Mouse (Mus musculus): Measurements from ENCODE around the gene Nudt3. TPM values are rescaled to one million over a fixed set of nuclear protein-coding genes. Genes with fewer than 3 reads are reported as not detected.

Nudt3 gene
- 284 and 313 TPM in 2 replicates for polyA plus RNA-seq (2012; rRNA removed)

DNA sequence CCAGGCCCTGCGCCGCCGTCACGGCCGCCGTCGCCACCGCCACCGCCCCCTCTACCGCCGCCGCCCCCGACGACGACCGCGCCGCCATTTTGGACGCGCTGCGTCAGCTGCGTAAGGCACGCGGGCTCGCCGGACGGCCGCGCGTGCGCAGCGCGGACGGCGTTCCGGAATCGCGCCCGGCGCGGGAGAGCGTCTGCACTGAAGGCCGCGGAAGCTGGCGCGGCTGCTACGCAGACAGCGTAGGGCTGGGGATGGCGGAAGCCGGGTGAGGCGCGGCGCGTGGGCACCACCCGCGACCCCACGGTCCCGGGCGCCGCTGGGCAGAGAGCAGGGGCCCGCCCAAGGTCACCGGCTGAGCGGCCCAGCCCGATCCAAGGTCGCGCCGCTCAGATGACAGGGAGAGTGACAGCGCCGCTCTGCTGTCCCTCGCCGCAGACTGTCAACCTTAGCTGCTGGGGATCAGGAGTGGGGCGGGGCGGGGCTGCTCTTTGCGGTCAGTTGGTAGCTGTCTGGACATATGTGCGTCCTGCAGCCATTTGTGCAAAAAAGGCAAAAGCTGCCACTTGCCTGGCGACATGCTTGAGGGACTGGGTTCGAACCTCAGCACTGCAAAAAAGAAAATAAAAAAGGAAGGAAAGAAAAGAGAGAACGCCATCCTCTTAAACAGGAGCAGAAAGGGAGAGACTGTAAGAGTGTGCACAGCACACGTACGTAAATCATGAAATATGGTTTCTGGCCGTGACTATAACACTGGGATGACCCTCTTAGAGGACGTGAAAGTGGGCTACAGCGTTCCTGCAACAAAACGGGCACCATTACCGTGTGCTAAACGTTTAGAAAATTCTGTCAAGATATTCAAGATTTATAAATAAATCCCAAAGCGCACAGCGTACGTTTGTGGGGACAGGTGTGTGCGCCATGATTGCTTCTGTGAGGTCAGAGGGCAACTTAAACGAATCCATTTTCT, at the start of gene Nudt3:
TSS of gene Nudt3 (minus strand) at position 136 of the 967 bp plus-strand sequence.

DNA sequence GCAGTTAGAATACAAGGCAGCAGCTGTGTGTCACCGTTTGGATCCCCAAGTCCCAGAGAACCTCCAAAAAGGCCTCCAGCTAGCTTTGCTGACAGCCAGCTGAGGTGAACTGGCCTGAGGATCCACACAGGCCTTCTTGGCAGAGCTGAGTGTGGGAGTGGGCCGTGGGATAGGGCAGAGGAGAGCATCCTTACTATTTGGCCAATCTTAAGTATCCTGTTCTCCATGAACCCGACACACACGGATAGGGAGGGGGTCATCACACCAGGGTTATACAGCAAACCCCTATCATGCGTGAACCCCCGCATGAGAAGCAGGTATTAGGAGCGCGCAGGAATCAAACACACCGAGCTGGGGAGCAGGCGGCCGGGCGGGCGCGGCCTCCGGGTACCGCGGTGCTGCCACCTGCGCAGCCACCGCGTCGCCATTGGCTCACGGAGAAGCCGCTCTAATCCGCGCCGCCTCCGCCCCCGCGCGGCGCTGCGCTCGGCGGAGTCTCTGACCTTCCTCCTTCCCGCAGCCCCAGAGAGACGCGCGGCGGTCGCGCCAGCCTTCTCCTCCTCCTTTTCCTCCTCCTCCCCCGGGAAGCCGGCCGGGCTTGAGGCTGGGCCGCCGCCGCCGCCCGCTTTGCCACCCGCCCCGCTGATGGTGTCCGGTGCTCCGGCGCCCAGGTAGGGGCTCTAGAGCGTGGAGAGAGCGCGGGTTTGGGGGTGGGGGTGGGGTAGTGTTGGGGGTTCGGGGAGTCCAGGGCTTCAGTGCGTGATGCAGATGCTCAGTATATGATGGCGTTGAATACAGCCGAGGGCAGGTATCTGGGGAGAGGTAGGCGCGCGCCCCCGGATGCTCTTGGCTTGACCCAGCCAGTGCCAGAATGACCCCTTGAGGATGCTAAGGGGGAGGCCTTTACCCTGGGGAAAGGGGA, 32.1 kb upstream of the Nudt3 start, which contains the start of gene Pacsin1:
TSS of gene Pacsin1 (plus strand) at position 421 of the 922 bp plus-strand sequence.

DNA sequence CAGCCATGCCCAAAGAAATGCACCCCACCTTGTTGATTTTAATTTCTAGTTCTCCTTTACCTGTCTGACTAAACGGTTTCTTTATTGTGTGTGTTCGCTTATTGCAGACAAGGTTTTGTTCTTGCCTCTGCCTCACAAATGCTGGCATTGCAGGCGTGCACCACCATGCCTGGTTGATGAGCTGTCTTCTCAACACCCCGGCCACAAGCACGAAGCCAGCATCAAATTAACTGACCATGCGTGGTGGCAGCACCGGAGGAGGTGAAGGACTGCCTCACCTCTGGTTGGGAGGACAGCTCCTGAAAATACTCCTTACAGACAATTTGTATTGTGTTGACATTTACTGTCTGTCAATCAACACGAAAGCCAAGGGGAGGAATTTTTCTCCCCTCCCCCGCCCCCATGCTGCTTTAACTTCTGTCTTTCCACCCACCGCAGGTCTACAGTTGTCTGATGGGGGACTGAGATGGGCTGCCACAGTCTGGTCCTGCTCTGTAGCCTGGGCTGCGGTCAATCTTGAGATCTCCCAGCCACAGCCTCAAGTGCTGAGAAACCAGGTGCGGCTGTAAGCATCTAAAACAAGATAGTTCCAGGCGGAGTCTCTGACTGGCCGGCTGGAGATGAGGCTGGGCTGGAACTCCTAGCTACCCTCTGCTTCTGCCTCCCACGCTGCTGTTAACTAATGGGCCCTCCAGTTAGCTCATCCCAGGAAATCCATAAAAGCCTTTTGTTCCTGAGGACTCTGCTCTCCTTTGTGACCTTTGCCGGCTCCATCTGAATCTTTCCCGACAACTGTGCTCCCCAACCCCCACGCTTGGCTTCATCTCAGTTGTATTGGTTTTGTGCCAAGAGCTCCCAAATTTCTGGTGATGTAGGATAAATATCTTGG, 13.1 kb upstream of the Nudt3 start, which contains the start of gene Rps10:
TSS of gene Rps10 (minus strand) at position 538 of the 889 bp plus-strand sequence.

DNA sequence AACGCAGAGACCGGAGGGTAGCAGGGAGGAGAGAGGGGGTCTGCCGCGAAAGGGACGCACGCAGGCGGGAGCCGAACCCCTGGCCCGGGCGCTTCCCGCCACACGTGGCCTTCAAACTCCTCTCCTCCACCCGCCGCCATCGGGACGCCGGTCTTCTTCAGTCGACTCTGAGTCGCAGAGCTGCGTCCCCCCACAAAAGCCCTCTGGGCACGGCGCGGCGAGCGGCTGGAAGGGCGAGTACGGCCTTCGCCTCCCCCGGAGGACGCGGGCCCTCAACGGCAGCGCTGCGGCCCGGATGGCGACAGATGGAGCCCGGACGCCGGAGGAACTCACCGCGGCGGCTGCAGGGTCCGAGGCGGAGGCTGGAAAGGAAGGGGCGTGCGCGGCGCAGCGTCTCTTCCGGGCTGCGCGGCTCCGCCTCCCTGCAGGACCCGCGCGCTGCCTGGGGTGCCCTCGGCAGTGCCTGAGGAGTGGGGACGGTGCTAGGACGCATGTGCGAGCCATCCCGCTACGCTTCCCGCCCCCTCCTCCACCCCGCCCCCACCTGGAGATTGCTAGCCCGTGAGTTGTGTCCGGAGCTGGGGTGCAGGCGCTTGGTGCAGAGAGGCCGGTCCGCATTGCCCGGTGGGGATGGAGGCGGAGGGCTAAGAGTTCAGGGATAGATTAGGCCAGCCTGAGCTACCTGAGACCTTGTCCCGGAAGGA, 11.7 kb upstream of the Nudt3 start, which contains the start of gene RPS10-NUDT3:
TSS of gene RPS10-NUDT3 (minus strand) at position 352 of the 704 bp plus-strand sequence.

DNA sequence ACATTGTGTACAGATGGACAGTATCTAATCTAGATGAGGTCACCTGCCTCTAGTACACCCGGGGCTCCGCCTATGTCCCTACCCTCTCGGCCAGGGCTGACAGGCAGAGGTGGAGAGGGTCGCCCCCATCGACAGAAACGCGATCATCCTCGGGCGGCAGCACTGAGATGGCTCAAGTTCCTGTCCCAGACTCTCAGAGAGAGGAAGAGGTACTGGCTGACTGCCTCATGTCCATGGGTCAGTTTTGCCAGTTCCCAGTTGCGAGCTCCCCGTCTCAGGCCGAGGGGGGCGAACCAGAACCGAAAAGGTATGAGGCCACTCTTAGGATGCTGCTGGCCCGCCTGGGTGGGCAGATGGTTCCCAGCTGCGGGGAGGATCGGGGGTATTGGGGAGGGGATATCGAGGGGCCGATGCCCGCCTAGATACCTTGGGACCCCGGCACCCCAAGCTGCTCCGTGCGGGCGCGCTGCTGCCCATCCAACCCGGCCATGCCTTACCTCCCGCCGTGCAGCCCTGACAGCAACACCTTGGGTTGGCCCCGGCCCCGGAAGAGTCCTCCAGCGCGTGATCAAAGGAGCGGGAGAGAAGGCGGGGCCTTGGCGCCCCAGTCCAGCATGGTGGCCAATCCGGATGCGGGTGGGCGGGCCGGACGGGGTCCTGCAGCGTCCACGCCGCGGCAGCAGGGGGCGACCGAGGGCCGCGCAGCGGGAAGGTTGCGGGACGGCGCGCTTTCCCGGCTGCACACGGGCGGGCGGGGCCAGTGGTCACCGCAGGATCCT, 57.9 kb downstream of the Nudt3 start, which contains the start of gene AI413582:
TSS of gene AI413582 (minus strand) at position 594 of the 779 bp plus-strand sequence.

DNA sequence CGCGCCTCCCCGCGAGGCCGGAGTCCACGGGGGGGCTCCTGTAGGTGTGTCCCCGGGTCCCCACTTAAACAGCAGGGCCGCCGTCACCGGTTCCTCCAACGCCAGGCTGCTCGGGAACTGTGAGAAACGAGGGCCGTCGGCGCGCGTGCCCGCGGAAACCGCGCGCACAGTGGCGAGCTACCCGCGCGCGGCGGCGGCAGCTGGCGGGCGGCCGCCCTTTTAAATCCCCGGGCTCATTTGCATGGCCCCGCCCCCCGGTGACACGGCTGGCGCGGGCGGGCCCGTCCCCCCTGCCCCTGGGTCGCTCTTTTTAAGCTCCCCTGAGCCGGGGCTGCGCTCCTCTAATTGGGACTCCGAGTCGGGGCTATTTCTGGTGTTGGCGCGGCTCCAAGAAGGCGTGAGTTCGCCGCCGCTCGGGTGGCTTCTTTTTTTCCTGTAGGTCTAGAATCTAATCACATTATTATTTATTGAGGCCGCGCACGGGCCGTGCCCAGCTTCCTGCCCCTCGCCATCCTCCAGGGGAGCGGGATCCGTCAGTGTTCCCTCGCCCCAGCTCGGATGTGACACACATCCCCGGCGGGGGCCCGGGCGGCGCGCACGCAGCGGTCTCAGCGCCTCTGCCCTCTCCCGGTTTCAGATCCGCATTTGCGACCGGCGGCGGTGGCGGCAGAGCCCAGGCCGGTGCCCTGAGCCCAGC, 66.8 kb downstream of the Nudt3 start, which contains the start of gene Hmga1:
TSS of gene Hmga1 (plus strand) at position 183 of the 697 bp plus-strand sequence.

Other genes starting within 250 kb of the Nudt3 start
- gene Grm4, start 102.1 kb downstream of the Nudt3 start, polyA plus RNA-seq (2012; rRNA removed), result 12.2 and 15.1 TPM in 2 replicates
- gene Hmga1, start 67.0 kb downstream of the Nudt3 start, polyA plus RNA-seq (2012; rRNA removed), result 128 TPM in 2 replicates
- 36.4 and 38.0 TPM in 2 replicates for gene AI413582, start 57.7 kb downstream of the Nudt3 start, polyA plus RNA-seq (2012; rRNA removed)
- gene RPS10-NUDT3, start 11.7 kb upstream of the Nudt3 start, polyA plus RNA-seq (2012; rRNA removed), result 0.37 TPM in 1 of 2 replicates, not detected in the other
- gene Rps10, start 13.2 kb upstream of the Nudt3 start, polyA plus RNA-seq (2012; rRNA removed), result 1,409 and 1,493 TPM in 2 replicates
- gene Pacsin1, start 32.0 kb upstream of the Nudt3 start, polyA plus RNA-seq (2012; rRNA removed), result 21.0 and 21.9 TPM in 2 replicates
- gene Spdef, start 105.5 kb upstream of the Nudt3 start, polyA plus RNA-seq (2012; rRNA removed), result 0.79 and 1.1 TPM in 2 replicates
- gene D17Wsu92e, start 197.2 kb upstream of the Nudt3 start, polyA plus RNA-seq (2012; rRNA removed), result 47.5 and 51.6 TPM in 2 replicates
- gene Snrpc, start 214.7 kb upstream of the Nudt3 start, polyA plus RNA-seq (2012; rRNA removed), result 227 and 263 TPM in 2 replicates
- gene Uhrf1bp1, start 232.9 kb upstream of the Nudt3 start, polyA plus RNA-seq (2012; rRNA removed), result 13.7 and 13.9 TPM in 2 replicates